Mouse (Mus musculus) layer of hippocampus, postnatal 36 days (tissue): ENCODE data around the gene Cux2. TPM values are rescaled to one million over a fixed set of nuclear protein-coding genes. Genes with fewer than 3 reads are reported as not detected.

Experiments used
- DNase-seq, 2 experiments: peaks; one replicate each; pipeline ENCODE4 v3.0.0; 2022
- total RNA-seq, 2 experiments: library from RNA; stranded (reverse); gene quantifications; 2 replicates each; pipeline ENCODE4 v1.2.3; 2021

Gene Cux2
- total RNA-seq, 2 experiments from 2014 or later, result 32.7 to 33.8 TPM

DNA sequence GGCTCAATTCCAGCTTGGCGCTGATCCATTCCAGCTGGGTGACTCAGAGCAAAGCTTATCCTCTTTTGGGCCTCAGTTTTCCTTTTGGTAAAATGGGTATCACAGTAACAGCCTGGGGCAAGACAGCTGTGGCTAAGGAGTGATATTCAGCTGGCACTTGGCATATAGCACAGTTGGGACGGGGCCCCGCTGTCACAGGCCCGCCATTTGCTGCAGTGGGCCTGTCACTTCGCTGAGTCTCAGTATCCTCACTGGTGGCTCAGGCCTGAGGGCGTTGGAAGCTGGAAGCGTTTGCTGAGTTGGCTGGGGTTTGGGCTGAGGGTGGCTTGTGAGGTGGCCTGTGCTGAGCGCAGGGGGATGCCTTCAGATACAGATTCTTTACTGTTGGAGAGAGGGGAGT, 88.6 kb downstream of the Cux2 start:
- no peak for DNase-seq

DNA sequence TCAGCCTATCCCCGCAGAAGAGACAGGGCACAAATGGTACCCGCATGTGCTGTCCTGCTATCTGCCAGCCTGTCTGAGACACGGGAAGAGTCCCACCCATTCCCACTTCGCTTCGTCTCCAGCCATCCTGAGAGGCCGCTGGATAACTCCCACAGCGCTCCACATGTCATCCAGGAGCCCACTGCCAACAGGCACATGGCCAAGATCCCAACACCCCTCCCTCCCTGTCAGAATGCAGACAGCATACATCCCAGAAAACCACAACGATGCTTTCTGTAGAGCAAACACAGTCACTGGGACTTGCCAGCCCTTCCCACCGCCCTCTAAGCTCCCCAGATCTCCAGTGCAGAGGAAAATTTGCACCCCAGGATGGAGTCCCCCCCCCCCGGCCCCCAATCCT, 90.2 kb downstream of the Cux2 start:
- no peak for DNase-seq

DNA sequence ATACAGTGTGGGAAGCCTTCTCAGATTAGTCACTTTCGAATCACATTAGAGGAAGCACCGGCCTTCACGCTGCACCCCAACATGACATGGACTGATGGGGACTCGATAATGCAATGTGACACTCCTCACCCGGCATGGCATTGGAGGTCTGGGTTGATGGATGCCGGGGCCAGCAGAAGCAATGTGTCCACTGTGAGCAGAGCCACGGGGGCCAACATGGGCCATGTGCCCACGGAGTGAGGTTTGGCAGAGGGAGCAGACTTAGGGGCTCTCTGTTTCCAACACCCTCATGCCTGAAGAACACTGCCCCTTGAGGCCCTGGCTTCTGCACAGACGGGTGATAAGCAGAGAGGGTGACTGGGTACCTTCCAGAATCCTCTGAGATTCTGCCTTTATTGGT, 91.4 kb downstream of the Cux2 start:
- DNase-seq, result no peak

DNA sequence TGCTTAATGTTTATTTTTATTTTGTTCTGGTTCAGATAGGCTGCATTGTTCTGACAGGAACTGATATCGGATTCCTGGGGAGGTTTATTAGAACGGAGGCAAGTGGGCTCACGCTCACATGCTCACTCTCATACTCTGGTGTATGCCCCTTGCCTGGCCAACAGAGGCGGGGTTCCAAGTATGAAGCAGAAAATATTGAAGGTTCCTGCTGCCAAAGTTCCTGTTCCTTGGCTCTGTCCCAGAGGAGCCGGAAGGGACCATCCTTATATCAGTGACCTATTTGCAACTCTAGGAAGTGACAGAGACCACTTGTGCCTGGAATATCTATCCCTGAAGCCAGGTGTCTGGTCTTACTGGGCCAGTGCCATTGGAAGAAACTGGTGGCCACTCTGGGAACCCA, 94.1 kb downstream of the Cux2 start:
- no peak for DNase-seq

DNA sequence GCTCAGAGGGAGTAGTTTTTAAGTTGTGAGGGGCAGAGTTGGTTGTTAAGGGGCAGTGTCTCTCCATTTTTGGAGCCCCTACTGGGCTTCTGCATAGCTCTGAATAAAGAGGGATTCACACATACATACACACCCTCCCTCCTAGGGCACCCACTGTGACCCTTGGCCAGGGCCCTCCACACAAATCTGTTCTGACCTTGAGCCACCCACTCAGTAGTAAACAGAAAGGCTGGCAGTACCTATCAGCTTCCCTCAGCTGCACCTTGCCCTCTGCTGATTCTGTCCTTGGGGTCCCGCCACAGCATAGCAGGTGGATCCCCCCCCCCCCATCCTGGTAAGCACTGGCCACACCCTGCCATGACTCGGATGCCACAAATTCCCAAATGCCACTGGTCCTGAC, 99.7 kb downstream of the Cux2 start:
- DNase-seq, result no peak

DNA sequence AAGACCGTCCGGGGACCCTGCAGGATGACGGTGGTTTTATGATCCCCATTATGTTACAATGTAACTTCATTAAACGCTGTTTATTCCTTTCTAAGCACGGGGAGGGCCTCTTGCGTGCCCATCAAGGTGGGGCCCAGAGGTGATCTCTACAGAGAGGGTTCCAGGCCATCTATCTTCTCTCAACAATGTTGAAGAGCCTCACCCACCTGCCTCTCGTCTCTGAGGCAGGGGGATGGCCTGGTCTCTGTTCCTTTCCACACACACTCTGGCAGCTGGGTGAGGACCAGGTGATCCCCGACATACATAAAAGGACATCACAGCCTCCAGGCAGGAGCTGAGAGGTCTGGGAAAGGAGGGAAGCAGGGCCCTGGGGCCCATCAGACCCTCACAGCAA, 100.9 kb downstream of the Cux2 start:
- DNase-seq, result no peak

DNA sequence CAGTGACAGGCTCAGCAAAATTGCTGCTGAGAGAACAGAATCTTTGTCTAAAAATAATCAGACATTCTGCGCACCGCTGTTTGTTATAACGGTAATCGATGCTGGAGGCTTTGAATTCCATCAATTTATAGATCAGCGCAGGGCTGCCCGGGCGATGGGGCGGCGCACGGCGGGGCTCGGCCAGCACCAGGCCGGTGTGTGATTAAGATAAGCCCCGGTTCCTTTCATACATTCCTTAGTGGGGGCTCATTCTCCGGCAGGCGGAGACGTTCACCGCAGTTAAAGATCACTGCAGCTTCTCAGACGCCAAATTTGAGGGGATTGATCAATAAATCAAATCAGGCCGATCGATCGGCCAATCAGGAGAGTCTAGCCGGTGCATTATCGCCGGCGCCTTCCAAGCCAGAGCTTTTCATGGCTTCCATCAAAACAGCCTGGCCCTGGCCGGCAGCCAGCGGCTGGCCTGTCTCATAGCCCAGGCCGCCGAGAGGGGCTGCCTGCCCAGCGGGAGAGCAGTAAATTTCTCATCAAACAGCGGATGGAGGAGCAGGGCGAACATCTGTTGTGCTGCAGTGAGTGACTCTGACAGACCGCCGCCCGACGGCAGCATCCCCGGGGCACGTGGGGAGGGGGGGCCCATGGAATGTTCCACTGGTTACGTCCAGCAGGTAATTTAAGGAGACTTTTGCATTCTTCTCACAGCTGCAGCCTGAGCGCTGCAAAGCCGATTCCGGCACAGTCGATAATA, 101.4 kb downstream of the Cux2 start:
- peak in 1 of 2 experiments; percentile 42 for DNase-seq

DNA sequence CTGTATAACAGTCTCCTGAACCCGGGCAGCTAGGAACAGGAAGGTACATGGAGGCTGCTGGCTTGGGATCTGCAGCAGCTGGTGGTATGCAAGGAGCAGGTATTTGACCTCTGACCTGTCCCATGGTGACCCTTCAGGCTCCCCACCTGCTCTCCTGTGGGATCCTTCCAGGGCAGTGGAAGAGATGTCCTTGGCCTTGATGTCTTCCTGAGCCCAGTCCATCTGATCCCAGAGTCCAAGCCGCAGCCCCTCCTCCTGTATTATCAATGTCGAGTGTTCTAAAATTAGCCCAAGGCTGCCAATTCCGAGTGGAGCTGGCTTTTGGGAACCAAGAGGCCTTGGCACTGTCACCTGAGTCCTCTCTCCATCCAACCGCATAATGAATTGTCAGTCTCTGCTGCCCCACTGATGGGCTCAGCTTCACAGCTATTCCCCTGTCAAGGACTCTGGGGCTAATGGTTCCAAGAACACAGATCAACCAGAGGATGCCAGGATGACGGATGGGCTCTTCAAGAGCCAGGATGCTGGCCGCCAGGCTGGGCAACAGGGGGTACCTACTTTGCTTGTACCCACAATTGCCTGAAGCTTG, 103.2 kb downstream of the Cux2 start:
- no peak for DNase-seq

DNA sequence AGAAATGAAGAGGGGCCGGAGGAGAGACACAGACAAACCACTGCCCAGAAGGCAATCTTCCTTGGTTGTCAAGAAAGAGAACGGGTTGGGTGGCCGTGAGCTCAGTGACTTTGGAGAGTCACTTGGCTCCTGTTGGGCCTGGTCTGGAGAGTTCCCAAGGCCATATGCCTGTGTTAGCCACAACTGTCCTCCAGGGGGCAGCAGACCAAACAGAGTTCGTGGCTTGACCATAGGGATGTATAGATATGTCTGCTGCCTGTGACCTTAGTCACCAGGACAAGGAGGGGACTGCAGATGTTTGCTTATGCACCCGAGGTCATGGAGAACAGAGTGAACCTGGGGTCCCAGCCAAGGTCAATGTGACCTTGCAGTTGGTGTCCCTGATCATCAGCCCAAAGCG, 104.1 kb downstream of the Cux2 start:
- no peak for DNase-seq

DNA sequence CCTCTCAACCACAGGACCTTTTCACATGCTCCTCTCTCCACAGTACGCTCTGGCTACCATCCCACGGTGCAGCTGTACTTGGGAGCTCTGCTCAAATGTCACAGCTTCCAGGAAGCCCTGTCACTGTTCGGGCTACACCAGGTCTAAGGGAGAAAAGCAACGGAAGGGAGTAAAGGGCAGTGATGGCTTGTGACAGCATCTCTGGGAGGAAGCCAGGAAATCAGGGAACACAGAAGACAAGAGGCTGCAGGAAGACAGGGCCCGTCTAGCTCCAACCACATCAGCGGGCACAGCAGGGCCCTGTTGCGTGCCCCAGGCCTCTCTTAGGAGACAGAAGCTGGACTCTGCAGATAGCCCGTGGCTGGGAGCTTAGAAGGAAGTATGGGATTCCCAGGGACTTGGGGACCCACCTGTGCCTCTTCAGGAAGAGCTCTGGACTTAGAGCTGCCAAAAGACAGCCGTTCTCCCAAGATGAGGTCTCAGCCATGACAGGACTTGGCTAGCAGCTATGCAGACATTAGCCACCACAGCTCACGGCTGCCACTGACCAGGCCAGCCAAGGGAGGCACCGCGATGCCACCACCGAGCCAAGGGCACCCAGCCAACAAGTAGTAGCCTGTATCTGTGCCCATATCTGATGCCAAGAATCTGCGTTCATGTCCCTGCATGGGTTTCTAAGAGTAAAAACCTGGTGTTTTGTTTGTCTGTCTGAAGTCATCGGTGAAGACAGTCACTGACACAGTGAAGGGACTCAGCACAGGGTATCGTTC, 105.7 kb downstream of the Cux2 start:
- DNase-seq, result no peak

DNA sequence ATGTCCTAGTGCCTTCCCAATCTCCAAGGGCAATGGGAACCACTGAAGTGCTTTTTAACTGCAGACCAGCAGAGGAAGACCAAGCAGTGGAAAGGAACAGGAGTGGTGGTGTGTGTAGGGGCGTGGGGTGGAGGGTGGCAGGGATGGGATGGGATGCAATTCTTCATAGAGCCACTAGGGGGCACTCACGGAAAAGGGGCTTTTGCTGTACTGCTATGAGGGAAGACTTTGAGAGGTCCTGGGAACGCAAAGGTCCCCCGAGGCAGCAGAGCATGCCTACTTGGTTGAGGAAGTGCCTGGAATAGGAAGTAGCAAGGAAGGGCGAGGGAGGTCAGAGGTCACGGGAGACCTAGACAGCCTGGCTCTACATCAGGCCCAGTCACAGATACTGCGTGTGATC, 106.4 kb downstream of the Cux2 start:
- DNase-seq, result no peak

DNA sequence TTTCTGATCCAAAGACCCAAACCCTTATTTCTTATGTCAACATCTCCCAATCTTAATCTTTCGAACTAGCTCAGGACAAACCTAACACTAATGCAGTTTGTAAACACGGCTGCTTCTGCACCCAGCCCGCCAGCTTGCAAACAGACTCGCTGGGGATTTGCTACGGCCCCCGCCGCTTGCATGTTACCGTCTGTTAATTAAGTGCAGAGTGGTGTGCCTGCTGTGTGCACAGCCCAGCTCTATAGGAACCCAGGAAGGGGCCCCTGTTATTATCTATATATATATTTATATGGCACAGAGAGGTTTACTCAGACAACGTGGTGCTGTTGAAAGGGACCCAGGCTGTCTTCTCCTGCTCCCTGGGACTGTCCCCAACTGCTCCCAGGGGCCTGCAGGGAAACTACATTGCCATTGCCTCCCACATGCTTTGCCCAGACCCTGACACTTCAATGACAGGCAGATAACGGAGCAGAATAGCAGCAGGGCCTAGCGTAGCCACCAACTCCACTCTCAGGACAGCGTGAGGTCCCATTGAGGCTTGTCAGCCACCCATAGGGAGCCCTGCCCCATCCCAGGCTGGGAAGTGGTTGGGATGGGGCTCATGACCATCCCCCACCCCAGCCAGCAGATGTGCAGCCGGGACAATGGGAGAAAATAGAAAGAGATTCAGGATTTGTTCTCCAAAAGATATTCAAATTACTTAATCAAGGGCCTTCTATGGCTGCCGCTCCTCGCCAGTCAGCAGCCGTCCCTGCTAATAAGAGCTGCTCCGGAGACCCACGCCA, 111.6 kb downstream of the Cux2 start:
- no peak for DNase-seq

DNA sequence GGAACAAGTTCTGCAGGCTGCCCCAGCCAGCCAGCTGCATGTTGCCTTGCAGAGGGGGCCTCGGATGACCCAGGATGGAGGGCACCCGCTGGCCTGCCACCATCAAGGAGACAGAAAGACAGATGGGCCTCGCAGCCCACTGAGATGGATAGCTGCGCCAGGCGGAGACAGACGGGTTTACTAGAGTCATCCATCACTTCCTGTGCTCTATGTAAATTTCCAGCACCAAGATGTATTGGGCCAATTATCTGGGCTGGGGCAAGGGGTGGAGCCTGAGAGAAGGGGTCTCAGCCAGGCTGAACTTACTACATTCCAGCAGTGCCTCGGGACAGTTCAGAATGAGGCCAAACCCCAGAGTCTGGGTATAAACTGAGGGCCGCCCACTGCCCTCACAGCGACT, 119.6 kb downstream of the Cux2 start:
- no peak for DNase-seq

DNA sequence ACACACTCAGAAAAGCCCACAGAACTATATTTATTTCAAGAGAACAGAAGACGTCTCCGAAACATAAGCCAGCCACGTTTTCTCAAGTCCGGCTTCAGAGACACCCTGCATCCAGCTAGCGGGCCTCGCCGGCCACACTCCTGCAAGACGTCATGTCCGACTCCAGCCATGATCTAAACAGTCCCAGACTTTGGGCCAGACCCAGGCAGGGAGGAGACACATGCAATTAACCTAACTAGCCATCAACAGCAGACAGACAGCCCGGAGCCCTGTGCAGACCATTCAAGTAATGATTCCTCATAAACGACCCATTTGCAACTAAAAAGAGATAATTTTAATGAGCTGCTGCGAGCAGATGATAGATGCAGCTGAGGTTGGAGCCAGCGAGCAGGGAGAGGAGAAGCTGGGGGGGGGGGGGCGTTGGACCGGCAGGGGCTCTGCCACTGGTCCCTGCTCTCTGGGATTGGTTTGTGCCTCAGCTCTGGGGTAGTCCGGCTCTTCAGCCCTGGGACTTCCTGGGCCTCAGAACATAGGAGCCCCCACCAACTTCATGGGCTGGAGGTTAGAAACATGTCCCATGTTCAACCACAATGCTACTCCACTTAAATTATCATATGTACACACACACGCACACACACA, 121.4 kb downstream of the Cux2 start:
- DNase-seq, result no peak

DNA sequence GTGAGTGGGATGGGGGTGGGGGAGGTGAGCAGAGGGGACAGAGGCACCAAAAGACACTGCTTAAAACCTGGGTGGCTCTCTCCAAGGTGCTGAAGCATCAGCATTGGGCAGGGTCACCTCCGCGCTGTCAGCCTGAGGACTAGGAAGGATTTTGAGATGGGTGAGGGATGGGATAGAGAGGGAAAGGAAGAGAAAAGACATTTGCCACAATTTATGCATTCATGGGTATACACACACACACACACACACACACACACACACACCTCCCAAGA, 123.4 kb downstream of the Cux2 start:
- DNase-seq, result no peak

DNA sequence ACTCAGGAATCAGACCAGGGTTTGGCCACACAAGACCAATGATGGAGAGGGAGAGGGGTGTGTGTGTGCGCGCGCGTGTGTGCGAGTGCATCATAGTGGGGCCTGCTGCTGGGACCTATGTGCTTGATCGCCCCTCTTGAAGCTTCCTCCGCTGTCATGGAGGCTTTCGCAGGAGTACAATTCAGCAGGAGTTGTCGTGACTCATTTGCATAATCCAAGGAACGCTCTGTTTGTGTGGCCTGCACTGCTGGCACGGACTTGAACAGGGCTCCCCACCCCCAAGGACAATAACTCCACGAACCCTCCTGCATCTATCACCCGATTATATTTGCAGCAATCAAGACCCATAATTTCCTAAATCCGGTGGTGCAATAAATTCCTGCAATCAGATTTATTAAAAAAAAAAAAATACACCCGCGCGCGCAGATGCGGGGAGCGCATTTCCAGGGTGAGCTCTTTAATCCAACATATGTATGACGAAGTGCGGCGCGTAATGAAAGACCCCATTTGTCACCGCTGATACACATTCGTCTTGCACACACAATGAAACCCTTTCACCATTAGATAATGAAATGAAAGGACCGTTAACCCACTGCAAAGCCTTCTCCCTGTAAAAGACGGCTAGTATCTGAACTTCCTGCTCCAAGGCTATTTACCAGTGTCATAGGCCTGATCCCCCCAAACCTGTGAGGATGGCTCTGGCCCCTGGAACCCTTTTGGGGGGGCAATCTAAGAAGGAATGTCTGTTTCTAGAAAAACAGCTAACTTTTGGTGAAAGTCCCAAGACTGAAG, 124.0 kb downstream of the Cux2 start:
- no peak for DNase-seq

DNA sequence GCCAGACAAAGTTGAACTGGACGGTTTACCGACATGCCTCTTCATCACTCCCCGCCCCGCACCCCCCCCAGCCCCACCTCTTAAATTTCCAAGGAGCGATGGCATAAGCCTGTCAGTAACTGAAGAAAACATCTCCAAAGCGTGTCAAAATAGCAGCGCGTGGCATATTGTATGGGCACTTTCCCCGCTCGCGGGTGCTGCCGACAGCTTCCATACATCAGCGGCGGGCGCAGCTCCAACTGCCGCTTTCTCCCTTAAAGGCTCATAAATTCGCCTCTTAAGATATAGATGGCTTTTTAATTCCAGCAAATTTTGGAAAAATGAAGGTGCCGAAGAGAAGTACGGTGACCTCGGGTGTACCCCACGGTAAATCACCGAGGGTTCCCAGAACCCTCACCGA, 124.6 kb downstream of the Cux2 start:
- DNase-seq, result no peak

DNA sequence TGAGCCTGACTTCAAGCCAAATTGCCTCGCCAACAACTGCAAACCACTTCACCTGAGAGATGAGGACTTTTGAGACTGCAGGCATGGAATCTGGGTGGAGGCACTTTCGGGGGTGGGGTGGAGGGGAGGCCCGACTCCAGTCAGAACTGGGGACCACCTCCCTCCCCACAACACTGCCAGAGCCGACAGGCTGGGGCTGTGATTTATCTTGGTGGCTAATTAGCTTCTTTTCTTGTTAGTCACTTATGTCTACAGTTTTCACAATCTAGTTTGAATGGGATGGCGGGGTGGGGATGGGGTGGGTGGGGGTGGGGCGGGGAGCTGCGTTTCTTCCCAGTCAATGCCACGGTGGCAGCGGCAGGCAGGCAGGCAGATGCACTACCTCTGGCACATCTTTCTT, 125.5 kb downstream of the Cux2 start:
- DNase-seq, result no peak

DNA sequence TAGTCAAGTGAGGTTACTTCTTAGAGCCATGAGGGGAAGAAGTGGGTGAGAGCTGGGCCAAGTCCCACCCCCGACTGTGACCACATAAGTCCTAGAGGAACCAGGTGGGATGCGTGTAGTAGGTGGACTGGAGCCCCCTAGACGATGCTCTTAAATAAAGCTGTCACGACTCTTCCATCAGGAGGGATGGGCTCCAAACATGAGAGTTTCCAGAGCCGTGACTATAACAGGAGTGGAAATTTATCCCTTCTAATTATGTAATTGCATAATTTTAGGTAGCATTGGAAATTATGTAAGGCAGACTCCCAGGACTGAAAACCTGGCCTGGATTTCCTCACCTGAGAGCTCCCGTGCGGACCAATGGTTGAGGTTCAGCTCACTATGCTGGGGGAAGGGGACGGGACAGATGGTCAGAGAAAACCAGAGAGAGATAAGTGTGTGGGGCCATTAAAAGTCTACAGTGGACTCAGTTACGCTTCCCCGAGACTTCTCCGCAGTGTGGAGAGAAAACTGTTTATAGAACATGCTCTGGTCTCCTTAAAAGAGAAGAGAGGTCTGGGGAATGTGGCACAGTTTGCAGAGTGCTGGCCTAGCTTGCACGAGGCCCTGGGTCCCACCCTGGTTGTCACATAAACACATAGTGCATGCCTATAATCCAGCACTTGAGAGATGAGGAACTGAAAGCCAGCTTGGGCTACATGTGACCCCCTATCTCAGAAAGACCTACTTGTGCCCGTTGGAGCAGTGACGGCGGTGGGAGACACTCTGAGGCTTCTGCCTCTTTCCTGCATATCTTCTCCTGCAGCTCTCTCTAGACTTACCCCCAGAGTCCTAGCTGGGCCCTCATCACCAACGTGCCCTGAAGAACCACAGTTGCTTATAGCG, 126.7 kb downstream of the Cux2 start:
- no peak for DNase-seq

DNA sequence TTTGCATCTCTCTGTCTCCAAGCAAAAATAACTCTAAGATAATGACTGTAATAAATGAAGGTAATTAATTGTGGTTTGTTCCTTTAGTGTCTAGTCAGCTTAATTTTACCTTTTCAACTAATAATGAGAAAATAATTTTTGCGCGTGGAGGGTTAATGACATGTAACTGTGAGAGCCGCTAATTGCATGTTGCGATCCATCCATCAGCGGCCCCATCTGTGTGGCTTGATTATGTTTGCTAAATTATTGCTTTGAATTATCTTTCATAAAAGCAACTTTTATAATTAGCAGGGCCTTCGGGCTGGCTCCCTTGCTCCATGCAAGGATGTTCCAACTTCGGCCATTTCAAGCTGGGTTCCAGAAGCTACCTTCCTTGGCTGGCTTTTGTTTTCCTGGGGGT, 130.7 kb downstream of the Cux2 start:
- no peak for DNase-seq

DNA sequence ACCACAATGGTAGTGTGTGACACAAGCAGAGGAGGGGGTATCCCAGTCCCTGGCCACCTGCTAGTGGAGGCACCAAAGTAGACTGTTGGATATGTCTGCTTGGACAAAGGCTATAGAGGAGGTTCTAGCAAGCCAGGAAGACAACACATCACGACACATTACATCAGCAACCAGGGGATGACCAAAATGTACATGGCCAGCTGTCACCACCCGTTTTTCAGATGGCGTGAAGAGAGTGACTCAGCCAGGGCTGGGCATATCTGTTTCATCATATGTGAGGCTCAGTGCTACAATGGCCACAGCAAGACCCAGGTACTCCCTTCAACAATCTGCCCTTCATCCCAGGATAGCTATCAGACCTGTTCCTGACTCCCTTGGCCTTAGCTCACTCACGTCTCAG, 133.1 kb downstream of the Cux2 start:
- no peak for DNase-seq
